Mouse (Mus musculus): ENCODE measurements at regions not wholly inside any gene's neighbourhood (a gene's known extent, or its start where the extent isn't known, plus 50 kb on each side); places are given as distances from the start of the nearest gene placed in this dataset.

DNA sequence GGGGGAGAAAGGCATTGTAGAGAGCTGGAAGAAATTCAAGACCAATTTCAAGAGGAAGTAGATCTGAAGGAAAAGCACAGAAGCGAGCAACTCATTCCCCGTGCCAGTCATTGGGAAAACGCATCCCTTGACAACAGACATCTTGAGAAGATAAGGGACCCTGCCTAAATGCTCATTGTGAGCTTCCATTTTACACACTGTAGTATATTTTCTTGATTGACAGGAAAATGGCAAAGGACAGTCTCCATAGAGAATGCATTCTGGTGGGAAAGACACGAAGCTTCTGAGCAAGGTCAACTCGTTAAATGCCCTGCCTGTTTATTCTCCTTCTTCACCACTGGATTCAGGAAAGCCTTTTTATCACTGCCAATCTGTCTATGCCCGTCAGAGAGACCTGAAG is 424.1 kb upstream of the Vwc2 start:
- DNase-seq (ENCODE audit: low spot score in 2 of 2): no peak

DNA sequence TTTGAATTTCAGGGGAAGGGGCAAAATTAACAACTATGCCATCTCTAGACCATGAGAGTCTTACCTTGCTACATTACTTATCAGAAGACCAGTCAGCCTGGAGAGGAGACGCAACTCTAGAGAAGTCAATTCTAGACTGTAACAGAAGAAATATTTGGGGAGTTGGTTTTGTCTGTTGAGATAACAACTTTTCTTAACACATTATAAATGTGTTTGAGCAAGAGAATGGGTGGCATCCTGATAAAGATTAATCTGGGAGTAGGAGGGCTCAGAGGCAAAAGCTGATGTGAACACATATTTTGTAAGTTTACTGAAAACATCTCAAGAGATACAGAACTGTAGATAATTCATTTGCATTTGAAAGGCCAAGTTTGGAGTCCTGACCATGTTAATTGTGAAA is 389.0 kb upstream of the Vwc2 start:
- DNase-seq (ENCODE audit: low spot score in 2 of 2): no peak

DNA sequence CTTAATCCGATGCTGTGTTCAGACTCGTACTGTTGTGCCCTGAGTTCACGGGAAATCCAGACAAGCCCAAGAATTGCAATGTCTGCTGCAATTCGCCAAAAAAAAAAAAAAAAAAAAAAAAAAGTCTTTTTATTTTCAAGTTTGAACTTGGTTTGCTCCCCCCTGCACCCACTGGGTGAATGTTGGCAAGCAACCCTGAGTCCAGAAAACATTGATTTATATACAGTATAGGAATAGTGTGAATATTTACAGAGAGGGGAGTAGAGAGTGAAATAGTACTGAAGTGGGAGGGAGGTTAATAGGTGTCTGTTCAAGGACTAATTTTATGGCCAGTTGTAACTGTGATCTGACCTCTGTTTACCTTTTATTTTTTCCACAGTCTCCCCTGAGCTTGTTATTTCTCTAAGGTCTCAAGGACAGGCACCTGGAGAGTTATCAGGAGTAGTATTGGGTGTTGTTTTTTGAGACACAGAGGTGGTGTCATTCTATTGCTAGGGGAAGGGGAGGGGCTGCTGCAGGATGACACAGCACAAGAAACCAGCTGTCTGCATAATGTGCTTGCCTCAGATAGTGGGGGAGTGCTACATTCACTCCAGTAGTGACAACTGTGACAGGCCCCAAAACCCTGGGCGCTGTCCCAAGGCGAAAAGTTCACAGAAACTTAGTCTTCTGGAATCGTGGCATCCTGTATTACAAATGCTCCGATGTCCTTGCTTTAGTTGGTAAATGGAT is 385.0 kb upstream of the Vwc2 start:
- peak in 1 of 2 experiments; percentile 17 for DNase-seq (ENCODE audit: low spot score in 2 of 2)
